Mouse (Mus musculus): ENCODE data around the gene Tmc6. TPM values are rescaled to one million over a fixed set of nuclear protein-coding genes. Genes with fewer than 3 reads are reported as not detected.

Tmc6 gene
- polyA plus RNA-seq, 1 experiment from 2014 or later = 39.8 TPM

DNA sequence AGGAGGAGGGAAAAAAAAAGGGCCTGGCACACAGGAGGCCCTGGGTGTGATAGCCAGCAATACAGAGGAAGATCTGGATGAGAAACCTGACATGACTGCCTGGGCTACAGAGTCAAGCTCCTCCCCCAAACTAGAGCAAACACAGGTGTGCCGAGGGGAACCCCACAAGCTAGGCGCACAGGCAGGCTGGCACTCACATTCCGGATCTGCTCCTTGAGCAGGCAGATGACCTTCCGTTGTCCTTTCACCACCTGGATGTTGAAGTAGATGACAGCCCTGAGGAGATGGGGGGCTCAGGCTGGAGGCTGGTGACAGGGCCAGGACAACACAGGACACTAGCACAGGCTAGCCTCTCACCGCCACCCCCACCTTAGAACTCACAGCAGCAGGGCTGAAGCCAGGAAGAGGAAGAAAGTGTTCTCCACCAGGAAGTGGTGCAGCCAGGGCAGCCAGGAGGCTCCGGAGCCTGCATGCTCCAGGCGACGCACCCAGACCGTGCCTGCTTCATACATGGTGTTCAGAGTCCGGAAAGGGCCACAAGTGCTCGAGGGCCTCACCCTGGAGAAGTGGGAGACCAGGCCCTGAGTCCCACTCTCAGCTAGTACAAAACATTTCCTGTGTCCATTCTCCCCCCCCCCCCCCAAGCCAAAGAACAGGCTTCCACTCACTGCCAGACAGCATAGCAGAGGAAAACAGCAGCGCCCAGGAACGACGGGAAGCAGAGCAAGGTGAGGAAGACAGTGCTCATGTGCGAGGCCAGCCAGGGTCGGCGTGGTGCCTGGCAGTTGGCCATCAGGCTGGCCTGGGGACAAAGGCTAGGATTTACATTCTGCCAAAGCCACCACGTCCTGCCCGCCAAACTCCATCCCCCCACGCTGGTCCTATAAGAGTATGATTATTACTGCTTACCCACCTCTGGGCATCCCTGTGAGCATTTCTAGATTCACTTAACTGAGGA, 13.0 kb downstream of the Tmc6 start:
- peaks cover 12% of the 10 kb centered on the region for H3K36me3 ChIP-seq (ENCODE audit: control insufficient read depth, insufficient read depth, low read length)
- no peak overlapping the region for H3K9ac ChIP-seq (ENCODE audit: low read depth, low read length)
- peak; percentile 31 for ATAC-seq
- no peak overlapping the region for H3K4me2 ChIP-seq (ENCODE audit: low read depth, low read length)
- H3K4me3 ChIP-seq (ENCODE audit: low read length) = no peak overlapping the region
- H3K27me3 ChIP-seq (replicated peaks; ENCODE audit: control insufficient read depth, insufficient read depth, low read length) = no peaks in the 10 kb centered on the region
- H3K9me3 ChIP-seq (ENCODE audit: control insufficient read depth, low read length) = no peaks in the 10 kb centered on the region
- 0 out of 2 replicates have a peak overlapping the region, but pooled peaks have one; percentile 28 for H3K27ac ChIP-seq (ENCODE audit: low read length)
- WGBS = 71% methylated on average over 20 of the region's 20 CpGs
- peaks cover 16% of the 10 kb centered on the region for H3K4me1 ChIP-seq (ENCODE audit: control insufficient read depth, insufficient read depth, low read length)

DNA sequence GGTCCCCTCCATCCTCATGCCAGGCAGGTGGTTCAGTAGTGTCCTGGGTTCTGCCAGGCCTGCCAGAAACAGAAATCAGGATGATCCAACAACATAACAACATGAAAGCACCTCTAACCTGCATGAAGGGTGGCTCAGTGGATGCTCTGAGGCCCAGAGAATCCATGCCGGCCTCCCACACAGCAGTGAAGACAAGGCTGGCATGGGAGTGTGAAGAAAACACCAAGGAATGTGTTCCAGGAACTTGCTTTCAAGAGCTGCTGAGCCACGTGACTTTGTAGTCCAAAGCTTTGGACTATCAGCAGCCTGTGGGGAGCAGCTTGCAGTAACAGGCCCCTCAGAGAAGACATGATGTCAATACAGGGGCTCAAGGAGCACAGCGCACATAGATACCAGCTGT, 15.7 kb downstream of the Tmc6 start:
- Histone ChIP-seq H3K4me2 (ENCODE audit: low read depth, low read length) (no peak overlapping the region), H3K27me3 (replicated peaks; ENCODE audit: control insufficient read depth, insufficient read depth, low read length) (no peaks in the 10 kb centered on the region), H3K4me3 (ENCODE audit: low read length) (no peak overlapping the region), H3K4me1 (ENCODE audit: control insufficient read depth, insufficient read depth, low read length) (peaks cover 16% of the 10 kb centered on the region), H3K36me3 (ENCODE audit: control insufficient read depth, insufficient read depth, low read length) (peaks cover 12% of the 10 kb centered on the region), H3K9ac (ENCODE audit: low read depth, low read length) (no peak overlapping the region), H3K9me3 (ENCODE audit: control insufficient read depth, low read length) (no peaks in the 10 kb centered on the region), H3K27ac (ENCODE audit: low read length) (no peak overlapping the region)
- WGBS = 80% methylated on average over 3 of the region's 3 CpGs
- no peak for ATAC-seq

DNA sequence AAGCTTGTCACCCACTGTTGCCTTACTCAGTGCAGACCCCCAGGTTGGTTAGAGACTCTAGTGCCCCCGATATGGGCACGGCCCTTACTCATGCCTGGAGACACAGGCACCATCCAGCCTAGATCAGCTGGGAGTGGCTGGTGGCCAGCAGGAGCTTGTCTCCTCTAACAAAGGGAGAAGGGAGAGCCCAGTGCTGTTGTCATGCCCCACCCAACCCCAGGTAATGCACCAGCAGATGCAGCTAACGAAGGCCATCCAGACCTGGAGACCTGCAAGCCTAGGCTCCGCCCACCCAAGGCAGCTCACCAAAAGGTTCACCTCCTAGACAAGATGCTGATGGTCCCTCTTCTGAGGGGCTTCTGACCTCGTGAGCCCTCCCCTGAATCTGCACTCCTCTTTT, 16.6 kb downstream of the Tmc6 start:
- H3K9me3 ChIP-seq (ENCODE audit: control insufficient read depth, low read length) = no peaks in the 10 kb centered on the region
- H3K4me1 ChIP-seq (ENCODE audit: control insufficient read depth, insufficient read depth, low read length) = peaks cover 16% of the 10 kb centered on the region
- ATAC-seq = no peak
- H3K36me3 ChIP-seq (ENCODE audit: control insufficient read depth, insufficient read depth, low read length) = peaks cover 19% of the 10 kb centered on the region
- H3K9ac ChIP-seq (ENCODE audit: low read depth, low read length) = no peak overlapping the region
- no peak overlapping the region for H3K4me3 ChIP-seq (ENCODE audit: low read length)
- H3K27me3 ChIP-seq (replicated peaks; ENCODE audit: control insufficient read depth, insufficient read depth, low read length) = no peaks in the 10 kb centered on the region
- no peak overlapping the region for H3K27ac ChIP-seq (ENCODE audit: low read length)
- 82% methylated on average over 5 of the region's 5 CpGs for WGBS
- H3K4me2 ChIP-seq (ENCODE audit: low read depth, low read length) = no peak overlapping the region

DNA sequence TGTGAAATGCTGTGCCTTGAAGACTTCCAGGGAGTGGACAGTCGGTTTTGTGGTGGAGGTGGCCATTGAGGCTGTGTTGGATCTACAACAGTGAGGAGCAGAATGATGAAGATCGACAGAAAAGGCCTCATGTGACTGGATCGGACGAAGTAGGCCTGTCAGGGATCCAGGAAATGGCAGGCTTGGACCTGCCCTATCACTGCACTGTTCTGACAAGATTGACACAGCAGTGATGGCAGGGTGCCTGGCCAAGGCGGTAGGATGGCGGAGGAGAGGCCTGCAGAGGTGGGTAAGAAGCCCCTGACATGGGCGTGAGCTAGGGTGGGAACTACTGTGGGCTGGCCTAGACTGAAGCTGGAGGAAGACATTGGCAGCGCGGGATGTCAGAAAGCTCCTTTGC, 17.7 kb downstream of the Tmc6 start:
- Histone ChIP-seq H3K4me2 (ENCODE audit: low read depth, low read length) (no peak overlapping the region), H3K36me3 (ENCODE audit: control insufficient read depth, insufficient read depth, low read length) (peaks cover 25% of the 10 kb centered on the region), H3K4me3 (ENCODE audit: low read length) (no peak overlapping the region), H3K4me1 (ENCODE audit: control insufficient read depth, insufficient read depth, low read length) (peaks cover 7% of the 10 kb centered on the region), H3K9ac (ENCODE audit: low read depth, low read length) (no peak overlapping the region), H3K9me3 (ENCODE audit: control insufficient read depth, low read length) (no peaks in the 10 kb centered on the region), H3K27ac (ENCODE audit: low read length) (no peak overlapping the region), H3K27me3 (replicated peaks; ENCODE audit: control insufficient read depth, insufficient read depth, low read length) (no peaks in the 10 kb centered on the region)
- 86% methylated on average over 9 of the region's 9 CpGs for WGBS
- ATAC-seq = no peak

DNA sequence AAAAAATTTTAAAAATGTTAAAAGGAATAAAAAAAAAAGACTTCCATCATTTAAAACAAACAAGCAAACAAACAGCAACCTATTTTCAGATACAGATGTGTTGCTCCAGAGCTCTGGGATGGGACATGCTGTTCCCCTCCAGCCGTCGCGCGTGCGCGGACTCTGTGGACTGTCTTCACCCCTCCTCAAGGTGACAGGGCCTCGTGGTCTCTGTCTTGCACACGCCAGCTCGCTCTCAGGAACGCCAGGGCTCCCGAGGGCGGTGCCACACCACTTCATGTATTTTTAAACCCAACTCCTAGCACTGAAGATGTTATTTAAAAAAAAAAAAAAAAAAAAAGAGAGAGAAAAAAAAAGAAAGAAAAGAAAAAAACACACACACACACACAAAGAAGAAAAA, 19.8 kb downstream of the Tmc6 start:
- 83% methylated on average over 12 of the region's 12 CpGs for WGBS
- Histone ChIP-seq H3K36me3 (ENCODE audit: control insufficient read depth, insufficient read depth, low read length) (peaks cover 33% of the 10 kb centered on the region), H3K4me1 (ENCODE audit: control insufficient read depth, insufficient read depth, low read length) (no peaks in the 10 kb centered on the region), H3K9me3 (ENCODE audit: control insufficient read depth, low read length) (no peaks in the 10 kb centered on the region), H3K9ac (ENCODE audit: low read depth, low read length) (no peak overlapping the region), H3K27ac (ENCODE audit: low read length) (no peak overlapping the region), H3K27me3 (replicated peaks; ENCODE audit: control insufficient read depth, insufficient read depth, low read length) (no peaks in the 10 kb centered on the region), H3K4me3 (ENCODE audit: low read length) (no peak overlapping the region), H3K4me2 (ENCODE audit: low read depth, low read length) (no peak overlapping the region)
- ATAC-seq = no peak

DNA sequence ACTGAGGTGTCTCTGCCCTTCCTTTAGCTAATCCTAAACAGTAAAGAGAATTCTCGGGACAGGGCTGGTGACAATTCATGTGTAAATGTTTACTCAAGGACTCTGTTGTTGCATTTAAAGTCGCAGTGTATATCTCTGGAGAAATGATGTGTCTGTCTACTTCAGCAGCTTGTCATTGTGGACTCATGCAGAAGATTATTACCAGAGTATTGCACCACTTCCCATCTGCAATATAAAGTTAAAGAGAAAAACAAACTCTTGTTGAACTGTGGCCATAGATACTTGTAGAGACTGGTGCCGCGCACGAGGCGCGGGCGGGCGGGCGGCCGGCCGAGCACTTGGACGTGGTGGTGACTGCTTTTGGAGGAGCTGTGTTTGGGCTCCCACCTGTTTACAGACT, 20.2 kb downstream of the Tmc6 start:
- H3K36me3 ChIP-seq (ENCODE audit: control insufficient read depth, insufficient read depth, low read length) = peaks cover 35% of the 10 kb centered on the region
- no peak overlapping the region for H3K9ac ChIP-seq (ENCODE audit: low read depth, low read length)

DNA sequence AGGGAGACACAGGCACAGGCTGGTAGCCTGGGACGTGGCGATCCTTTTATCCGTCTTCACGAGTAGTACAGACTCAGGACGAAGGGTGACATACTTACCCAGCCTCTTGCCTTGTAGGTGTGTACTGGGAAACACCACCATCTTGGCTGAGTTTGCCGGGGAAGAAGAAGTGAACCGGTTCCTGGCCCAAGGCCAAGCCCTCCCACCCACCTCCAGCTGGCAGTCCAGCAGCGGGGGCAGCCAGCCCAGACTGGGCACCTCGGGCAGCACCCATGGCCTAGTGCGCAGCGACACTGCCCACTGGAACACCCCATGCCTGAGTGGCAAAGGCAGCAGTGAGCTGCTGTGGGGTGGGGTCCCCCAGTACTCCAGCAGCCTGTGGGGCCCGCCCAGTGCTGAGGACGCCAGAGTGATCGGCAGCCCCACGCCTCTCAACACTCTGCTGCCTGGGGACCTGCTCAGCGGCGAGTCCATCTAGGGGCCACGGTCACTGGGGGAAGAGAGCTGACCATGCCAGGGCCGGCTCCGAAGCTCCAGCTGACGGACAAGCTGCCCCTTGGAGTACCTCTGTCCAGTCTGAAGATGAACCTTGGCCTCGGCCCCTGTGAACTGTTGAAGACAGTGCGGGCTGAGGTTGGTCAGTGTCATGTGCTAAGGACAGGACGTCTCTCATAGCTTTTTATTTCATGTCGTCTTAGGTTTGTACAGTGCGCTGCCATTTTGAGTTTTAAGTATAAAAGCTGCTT, 21.5 kb downstream of the Tmc6 start:
- no peak overlapping the region for H3K4me3 ChIP-seq (ENCODE audit: low read length)

More for the DNA sequence above, 20.2 kb downstream of the Tmc6 start:
- no peak overlapping the region for H3K4me3 ChIP-seq (ENCODE audit: low read length)
- H3K27me3 ChIP-seq (replicated peaks; ENCODE audit: control insufficient read depth, insufficient read depth, low read length) = no peaks in the 10 kb centered on the region
- no peak for ATAC-seq
- no peak overlapping the region for H3K4me2 ChIP-seq (ENCODE audit: low read depth, low read length)
- H3K27ac ChIP-seq (ENCODE audit: low read length) = no peak overlapping the region
- WGBS = 84% methylated on average over 13 of the region's 13 CpGs
- H3K4me1 ChIP-seq (ENCODE audit: control insufficient read depth, insufficient read depth, low read length) = no peaks in the 10 kb centered on the region
- H3K9me3 ChIP-seq (ENCODE audit: control insufficient read depth, low read length) = no peaks in the 10 kb centered on the region

DNA sequence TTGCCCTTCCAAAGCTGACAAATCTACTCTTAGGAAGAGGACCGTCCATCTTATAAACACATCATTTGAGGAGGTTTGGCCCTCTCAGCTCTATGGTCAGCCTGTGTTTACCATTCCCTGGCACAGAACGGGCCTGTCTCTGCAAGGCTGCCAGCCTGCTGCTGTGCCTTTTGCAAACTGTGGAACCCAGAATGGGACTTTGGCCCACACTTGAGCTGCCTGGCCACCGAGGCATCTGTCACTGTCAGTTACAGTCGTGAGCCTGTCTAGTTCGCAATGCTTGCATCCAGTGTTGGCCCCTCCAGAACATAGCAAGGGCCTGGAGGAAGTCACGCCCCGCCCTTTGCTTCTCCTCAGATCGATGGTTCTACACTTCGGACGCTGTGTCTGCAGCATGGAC, 22.7 kb downstream of the Tmc6 start:
- Histone ChIP-seq H3K9ac (ENCODE audit: low read depth, low read length) (no peak overlapping the region), H3K4me1 (ENCODE audit: control insufficient read depth, insufficient read depth, low read length) (no peaks in the 10 kb centered on the region), H3K27ac (ENCODE audit: low read length) (no peak overlapping the region), H3K4me2 (ENCODE audit: low read depth, low read length) (no peak overlapping the region), H3K4me3 (ENCODE audit: low read length) (no peak overlapping the region), H3K9me3 (ENCODE audit: control insufficient read depth, low read length) (no peaks in the 10 kb centered on the region), H3K27me3 (replicated peaks; ENCODE audit: control insufficient read depth, insufficient read depth, low read length) (no peaks in the 10 kb centered on the region), H3K36me3 (ENCODE audit: control insufficient read depth, insufficient read depth, low read length) (peaks cover 33% of the 10 kb centered on the region)
- no peak for ATAC-seq
- 87% methylated on average over 10 of the region's 10 CpGs for WGBS

More for the DNA sequence above, 21.5 kb downstream of the Tmc6 start:
- Histone ChIP-seq H3K27ac (ENCODE audit: low read length) (no peak overlapping the region), H3K9ac (ENCODE audit: low read depth, low read length) (no peak overlapping the region), H3K4me2 (ENCODE audit: low read depth, low read length) (no peak overlapping the region), H3K36me3 (ENCODE audit: control insufficient read depth, insufficient read depth, low read length) (peaks cover 37% of the 10 kb centered on the region), H3K9me3 (ENCODE audit: control insufficient read depth, low read length) (no peaks in the 10 kb centered on the region), H3K4me1 (ENCODE audit: control insufficient read depth, insufficient read depth, low read length) (no peaks in the 10 kb centered on the region), H3K27me3 (replicated peaks; ENCODE audit: control insufficient read depth, insufficient read depth, low read length) (no peaks in the 10 kb centered on the region)
- WGBS = 90% methylated on average over 26 of the region's 26 CpGs
- peak; percentile 23; the same call in 1 of the 2 replicates for ATAC-seq

DNA sequence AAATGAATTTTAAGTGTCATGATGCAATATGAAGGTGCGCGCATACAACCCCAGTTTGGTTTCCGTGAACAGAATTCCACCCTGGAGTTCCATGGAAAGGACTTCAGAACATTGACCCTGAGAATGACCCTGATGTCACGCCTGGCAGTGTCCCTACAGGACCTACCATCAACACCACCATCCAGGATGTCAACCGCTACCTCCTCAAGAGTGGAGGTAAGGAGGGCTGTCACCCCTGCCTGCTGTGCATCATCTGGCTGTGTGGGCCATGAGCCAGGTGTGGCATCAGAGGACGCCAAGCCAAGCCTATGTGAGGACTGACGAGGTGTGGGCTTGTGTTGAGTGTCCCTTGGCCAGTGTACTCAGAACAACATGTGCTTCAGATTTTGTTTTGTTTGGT, 26.1 kb downstream of the Tmc6 start:
- H3K4me1 ChIP-seq (ENCODE audit: control insufficient read depth, insufficient read depth, low read length) = no peaks in the 10 kb centered on the region
- no peak for ATAC-seq
- H3K27ac ChIP-seq (ENCODE audit: low read length) = no peak overlapping the region
- peaks cover 43% of the 10 kb centered on the region for H3K36me3 ChIP-seq (ENCODE audit: control insufficient read depth, insufficient read depth, low read length)
- no peak overlapping the region for H3K4me2 ChIP-seq (ENCODE audit: low read depth, low read length)
- H3K27me3 ChIP-seq (replicated peaks; ENCODE audit: control insufficient read depth, insufficient read depth, low read length) = no peaks in the 10 kb centered on the region
- no peak overlapping the region for H3K9ac ChIP-seq (ENCODE audit: low read depth, low read length)
- H3K4me3 ChIP-seq (ENCODE audit: low read length) = no peak overlapping the region
- H3K9me3 ChIP-seq (ENCODE audit: control insufficient read depth, low read length) = no peaks in the 10 kb centered on the region
- 97% methylated on average over 7 of the region's 7 CpGs for WGBS
